Mouse (Mus musculus) kidney, embryonic 15.5 days (tissue): Measurements from ENCODE around the gene Lefty2. TPM values are rescaled to one million over a fixed set of nuclear protein-coding genes. Genes with fewer than 3 reads are reported as not detected.
"Not testable (repeated sequence)": the region's sequence is repeated elsewhere in the genome, so short reads cannot be mapped to it uniquely, and the experiment has no call there.

ENCODE experiments used
- ATAC-seq: fragments of 200-750 bp; cut with Nextera tagmentation; replicated peaks from 2 replicates; pipeline ENCODE4 v1.8.0; 2017; ENCODE audit warnings: moderate TSS enrichment; ENCODE audit not compliant: low FRiP score
- H3K27ac ChIP-seq: fragments of 300-500 bp; sonication (generic); 2 replicates; pipeline ENCODE4 v1.5.1; 2015; ENCODE audit warnings: mild to moderate bottlenecking, inconsistent platforms
- H3K27me3 ChIP-seq: fragments of 300-500 bp; sonication (generic); 2 replicates; pipeline ENCODE4 v1.6.1; 2015; ENCODE audit warnings: inconsistent platforms
- H3K36me3 ChIP-seq: fragments of 300-500 bp; sonication (generic); 2 replicates; pipeline ENCODE4 v1.6.1; 2015; ENCODE audit warnings: inconsistent platforms
- H3K4me1 ChIP-seq: fragments of 300-500 bp; sonication (generic); 2 replicates; pipeline ENCODE4 v1.6.1; 2015; ENCODE audit warnings: inconsistent platforms
- H3K4me2 ChIP-seq: fragments of 300-500 bp; sonication (generic); 2 replicates; pipeline ENCODE4 v1.6.1; 2015; ENCODE audit warnings: moderate library complexity, mild to moderate bottlenecking, inconsistent platforms
- H3K4me3 ChIP-seq: fragments of 300-500 bp; sonication (generic); replicated peaks from 2 replicates; pipeline ENCODE4 v1.5.1; 2015; ENCODE audit warnings: mild to moderate bottlenecking, inconsistent platforms
- H3K9ac ChIP-seq: fragments of 300-500 bp; sonication (generic); 2 replicates; pipeline ENCODE4 v1.6.1; 2015; ENCODE audit warnings: mild to moderate bottlenecking, inconsistent platforms
- H3K9me3 ChIP-seq: fragments of 300-500 bp; sonication (generic); replicated peaks from 2 replicates; pipeline ENCODE4 v1.6.1; 2016; ENCODE audit warnings: inconsistent platforms
- WGBS: fragments of 180-500 bp; shearing (Covaris S2); methylation state at CpG from one replicate; pipeline ENCODE4 v1.1.7; 2015; ENCODE audit warnings: mixed read lengths; 5-methylcytosine and 5-hydroxymethylcytosine counted together
- polyA plus RNA-seq: library from polyadenylated mRNA; unstranded; fragments of >200 nt; fragmentation: Nextera tagmentation; extraction: Ambion mirVana; gene quantifications from 2 replicates; pipeline ENCODE4 v1.2.1, GENCODE M21; 2015

Gene Lefty2
- polyA plus RNA-seq, 1 experiment from 2014 or later, result 0.12 TPM

DNA sequence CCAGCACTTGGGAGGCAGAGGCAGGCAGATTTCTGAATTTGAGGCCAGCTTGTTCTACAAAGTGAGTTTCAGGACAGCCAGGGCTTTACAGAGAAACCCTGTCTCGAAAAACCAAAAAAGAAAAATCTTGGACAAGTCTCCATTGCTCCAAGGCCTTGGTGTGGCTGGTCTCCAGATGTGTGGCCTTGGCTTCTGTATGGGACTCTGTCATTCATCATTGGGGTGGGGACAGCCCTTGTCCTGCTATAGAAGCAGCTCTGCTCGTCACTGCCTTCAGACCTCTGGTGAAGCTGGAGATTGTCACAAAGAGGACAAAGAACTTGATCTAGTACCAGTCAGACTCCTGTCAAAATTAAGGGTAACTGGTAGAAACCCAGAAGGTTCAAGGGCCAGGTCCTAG is 18.3 kb upstream of the Lefty2 start:
- Histone ChIP-seq H3K4me3 (no peak overlapping the region), H3K27ac (no peak overlapping the region), H3K9ac (no peak overlapping the region), H3K4me1 (no peaks in the 10 kb centered on the region), H3K36me3 (no peaks in the 10 kb centered on the region), H3K9me3 (no peaks in the 10 kb centered on the region), H3K27me3 (no peaks in the 10 kb centered on the region), H3K4me2 (no peak overlapping the region)
- ATAC-seq, result no peak
- WGBS, result 83% methylated on average over 2 of the region's 2 CpGs

- no peaks in the 10 kb centered on the region for H3K36me3 ChIP-seq
- no peaks in the 10 kb centered on the region for H3K4me1 ChIP-seq
- WGBS, result 80% methylated on average over 9 of the region's 9 CpGs
- H3K27ac ChIP-seq, result no peak overlapping the region
- no peak overlapping the region for H3K9ac ChIP-seq
- no peak for ATAC-seq
- H3K4me2 ChIP-seq, result no peak overlapping the region
- no peaks in the 10 kb centered on the region for H3K27me3 ChIP-seq
- no peaks in the 10 kb centered on the region for H3K9me3 ChIP-seq
- no peak overlapping the region for H3K4me3 ChIP-seq
These were observed 17.8 kb upstream of the Lefty2 start for GRCm38 (mm10) chr1:180875126-180875525.

DNA sequence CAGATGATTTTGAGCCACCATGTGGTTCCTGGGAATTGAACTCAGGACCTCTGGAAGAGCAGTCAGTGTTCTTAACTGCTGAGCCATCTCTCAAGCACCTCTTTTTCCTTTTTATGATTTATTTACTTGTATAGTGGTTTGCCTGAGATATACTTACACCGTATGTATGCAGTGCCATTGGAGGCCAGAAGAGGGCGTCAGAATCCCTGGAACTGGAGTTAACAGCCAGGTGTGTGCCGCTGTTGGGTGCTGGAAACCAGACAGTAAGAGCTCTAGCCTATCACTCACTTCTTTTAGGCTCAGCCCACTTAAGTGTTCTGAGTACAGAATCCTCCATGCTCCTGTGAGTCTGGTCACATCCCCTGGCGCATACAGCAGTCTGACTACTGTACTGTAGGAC is 15.4 kb upstream of the Lefty2 start:
- Histone ChIP-seq H3K36me3 (no peaks in the 10 kb centered on the region), H3K4me2 (no peak overlapping the region), H3K4me3 (no peak overlapping the region), H3K27me3 (no peaks in the 10 kb centered on the region), H3K4me1 (no peaks in the 10 kb centered on the region), H3K9ac (no peak overlapping the region), H3K27ac (no peak overlapping the region), H3K9me3 (no peaks in the 10 kb centered on the region)
- WGBS, result 74% methylated on average over 4 of the region's 4 CpGs
- ATAC-seq, result no peak

- Histone ChIP-seq H3K27me3 (no peaks in the 10 kb centered on the region), H3K9ac (no peak overlapping the region), H3K36me3 (no peaks in the 10 kb centered on the region), H3K4me3 (no peak overlapping the region), H3K9me3 (no peaks in the 10 kb centered on the region), H3K27ac (no peak overlapping the region), H3K4me2 (no peak overlapping the region), H3K4me1 (peaks cover 8% of the 10 kb centered on the region; the same call in 1 of the 2 replicates)
- no peak for ATAC-seq
- WGBS, result 76% methylated on average over 3 of the region's 3 CpGs
These were observed 11.1 kb upstream of the Lefty2 start for GRCm38 (mm10) chr1:180881768-180882167.

GRCm38 (mm10) chr1:180883731-180884130 is 9.2 kb upstream of the Lefty2 start:
- Histone ChIP-seq H3K9ac (no peak overlapping the region), H3K4me2 (no peak overlapping the region), H3K27me3 (no peaks in the 10 kb centered on the region), H3K27ac (no peak overlapping the region), H3K4me3 (no peak overlapping the region), H3K9me3 (no peaks in the 10 kb centered on the region), H3K36me3 (no peaks in the 10 kb centered on the region), H3K4me1 (peaks cover 15% of the 10 kb centered on the region)
- 17% methylated on average over 7 of the region's 7 CpGs for WGBS
- no peak for ATAC-seq

DNA sequence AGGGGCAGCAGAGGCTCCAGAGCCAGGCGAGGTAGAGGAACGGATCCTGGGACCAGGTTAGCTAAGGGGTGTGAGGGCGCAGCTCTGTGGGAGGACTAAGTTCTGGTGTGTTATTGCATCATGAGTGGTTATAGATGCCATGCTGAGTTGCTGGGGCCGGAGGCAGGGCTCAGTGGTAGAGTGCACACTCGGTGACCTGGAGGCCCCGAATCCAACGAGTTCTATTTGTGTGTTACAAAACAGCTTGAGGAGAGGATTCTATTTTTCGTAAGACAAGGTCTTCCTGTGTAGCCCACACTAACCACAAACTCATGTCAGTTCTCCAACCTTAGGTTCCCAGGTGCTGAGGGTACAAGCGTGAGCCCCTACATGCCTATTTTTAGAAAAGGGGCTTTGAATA is 8.4 kb upstream of the Lefty2 start:
- H3K27ac ChIP-seq, result no peak overlapping the region
- no peaks in the 10 kb centered on the region for H3K36me3 ChIP-seq
- ATAC-seq, result no peak
- no peak overlapping the region for H3K4me2 ChIP-seq
- 74% methylated on average over 9 of the region's 9 CpGs for WGBS
- H3K27me3 ChIP-seq, result no peaks in the 10 kb centered on the region
- H3K9me3 ChIP-seq, result no peaks in the 10 kb centered on the region
- no peak overlapping the region for H3K9ac ChIP-seq
- H3K4me1 ChIP-seq, result peaks cover 21% of the 10 kb centered on the region
- H3K4me3 ChIP-seq, result no peak overlapping the region

DNA sequence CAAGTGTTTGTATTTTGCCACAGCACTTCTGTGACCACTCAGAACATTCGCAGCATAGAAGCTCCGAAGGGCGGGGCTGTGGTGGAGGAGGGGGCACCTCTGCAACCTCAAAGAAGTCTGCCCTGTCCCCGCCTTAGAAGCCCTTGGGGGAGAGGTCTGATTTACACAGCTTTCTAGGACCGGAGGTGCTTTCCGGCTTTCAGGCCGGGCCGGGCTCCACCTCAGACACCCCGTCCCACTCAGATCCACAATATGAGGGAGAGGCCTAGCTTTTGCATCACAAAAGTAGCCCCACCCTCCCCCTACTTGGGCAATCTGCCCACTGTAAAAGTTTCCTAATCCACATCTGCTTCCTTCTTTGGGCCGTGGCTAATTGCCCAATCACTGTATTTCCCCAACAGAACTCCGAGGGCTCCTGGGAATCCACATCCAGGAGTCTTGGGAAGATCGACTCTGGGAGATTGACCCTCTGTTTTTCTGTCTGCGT is 4.3 kb upstream of the Lefty2 start:
- no peak overlapping the region for H3K27ac ChIP-seq
- H3K9ac ChIP-seq, result 0 out of 2 replicates have a peak overlapping the region, but pooled peaks have one; percentile 18
- H3K4me3 ChIP-seq, result peak overlapping the region; percentile 13; the same call in 1 of the 2 replicates
- no peaks in the 10 kb centered on the region for H3K9me3 ChIP-seq
- peaks cover 18% of the 10 kb centered on the region for H3K27me3 ChIP-seq
- H3K4me2 ChIP-seq, result peak overlapping the region; percentile 53
- H3K4me1 ChIP-seq, result peaks cover 19% of the 10 kb centered on the region
- WGBS, result 3% methylated on average over 13 of the region's 13 CpGs
- H3K36me3 ChIP-seq, result no peaks in the 10 kb centered on the region
- peak; percentile 72 for ATAC-seq

DNA sequence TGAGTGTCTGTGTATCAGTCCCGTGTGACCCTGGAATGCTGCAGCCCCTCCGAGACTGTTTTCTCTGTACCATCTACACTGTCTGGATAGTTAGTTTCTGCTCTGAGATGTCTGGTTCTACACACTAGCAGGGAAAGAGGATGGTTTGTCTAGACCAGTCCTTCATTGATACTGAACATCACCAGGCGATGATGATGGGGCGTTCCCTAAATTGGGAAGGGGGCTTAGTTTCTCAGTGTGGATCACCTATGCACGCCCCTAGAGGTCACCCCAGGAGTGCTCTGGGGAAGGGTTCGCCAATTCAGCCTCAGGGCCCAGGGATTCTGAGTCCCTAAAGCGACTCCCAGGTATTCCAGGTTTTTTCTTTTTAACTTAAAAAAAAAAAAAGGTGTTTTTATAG is 3.7 kb upstream of the Lefty2 start:
- Histone ChIP-seq H3K27me3 (peaks cover 24% of the 10 kb centered on the region), H3K4me2 (peak overlapping the region; percentile 53), H3K9ac (0 out of 2 replicates have a peak overlapping the region, but pooled peaks have one; percentile 18), H3K9me3 (no peaks in the 10 kb centered on the region), H3K4me3 (peak overlapping the region; percentile 13; the same call in 1 of the 2 replicates), H3K27ac (no peak overlapping the region), H3K36me3 (no peaks in the 10 kb centered on the region), H3K4me1 (peaks cover 15% of the 10 kb centered on the region)
- ATAC-seq, result no peak
- 44% methylated on average over 7 of the region's 7 CpGs for WGBS

DNA sequence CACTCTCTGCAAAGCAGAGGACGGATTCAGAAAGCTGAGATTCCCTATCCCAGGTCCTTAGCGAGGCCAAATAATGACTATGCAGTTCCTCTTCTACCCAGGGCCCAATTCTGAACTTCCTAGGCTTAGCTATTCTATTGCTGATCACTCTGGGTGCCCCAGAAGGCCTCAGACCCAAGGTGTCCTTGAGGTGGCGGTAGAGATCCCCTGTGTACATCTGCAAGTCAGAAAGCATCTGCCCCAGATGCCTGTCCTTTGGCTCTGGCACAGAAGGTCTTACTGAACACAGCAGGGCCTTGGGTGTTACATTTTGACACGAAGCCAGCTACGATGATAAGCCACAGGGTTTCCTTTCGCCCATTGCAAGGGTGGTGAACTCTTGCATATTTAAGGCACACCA is 3.1 kb upstream of the Lefty2 start:
- H3K27ac ChIP-seq, result no peak overlapping the region
- H3K9me3 ChIP-seq, result no peaks in the 10 kb centered on the region
- H3K4me1 ChIP-seq, result peaks cover 21% of the 10 kb centered on the region
- WGBS, result 53% methylated on average over 6 of the region's 6 CpGs
- no peak overlapping the region for H3K4me2 ChIP-seq
- no peaks in the 10 kb centered on the region for H3K36me3 ChIP-seq
- H3K27me3 ChIP-seq, result peaks cover 31% of the 10 kb centered on the region
- no peak for ATAC-seq
- no peak overlapping the region for H3K4me3 ChIP-seq
- no peak overlapping the region for H3K9ac ChIP-seq

- ATAC-seq, result 0 out of 2 replicates have a peak, but pooled peaks have one; percentile 31
- peak overlapping the region; percentile 31 for H3K4me3 ChIP-seq
These were observed 1.4 kb downstream of the Lefty2 start for GRCm38 (mm10) chr1:180894088-180894987.

GRCm38 (mm10) chr1:180901107-180901506 is 8.2 kb downstream of the Lefty2 start:
- no peak overlapping the region for H3K27ac ChIP-seq
- no peak for ATAC-seq
- H3K36me3 ChIP-seq, result peaks cover 4% of the 10 kb centered on the region
- H3K27me3 ChIP-seq, result peaks cover 3% of the 10 kb centered on the region; the same call in 1 of the 2 replicates
- H3K4me3 ChIP-seq, result no peak overlapping the region
- H3K4me2 ChIP-seq, result no peak overlapping the region
- 1% methylated on average over 4 of the region's 4 CpGs for WGBS
- H3K4me1 ChIP-seq, result peaks cover 22% of the 10 kb centered on the region
- H3K9ac ChIP-seq, result no peak overlapping the region
- H3K9me3 ChIP-seq, result no peaks in the 10 kb centered on the region

More at GRCm38 (mm10) chr1:180894088-180894987, 1.4 kb downstream of the Lefty2 start:
- H3K27ac ChIP-seq, H3K9me3 ChIP-seq, H3K36me3 ChIP-seq, H3K4me1 ChIP-seq, H3K9ac ChIP-seq: not testable (repeated sequence)
- H3K27me3 ChIP-seq, result peaks cover 38% of the 10 kb centered on the region
- H3K4me2 ChIP-seq, result peak overlapping the region; percentile 50
- 7% methylated on average over 44 of the region's 51 CpGs for WGBS

DNA sequence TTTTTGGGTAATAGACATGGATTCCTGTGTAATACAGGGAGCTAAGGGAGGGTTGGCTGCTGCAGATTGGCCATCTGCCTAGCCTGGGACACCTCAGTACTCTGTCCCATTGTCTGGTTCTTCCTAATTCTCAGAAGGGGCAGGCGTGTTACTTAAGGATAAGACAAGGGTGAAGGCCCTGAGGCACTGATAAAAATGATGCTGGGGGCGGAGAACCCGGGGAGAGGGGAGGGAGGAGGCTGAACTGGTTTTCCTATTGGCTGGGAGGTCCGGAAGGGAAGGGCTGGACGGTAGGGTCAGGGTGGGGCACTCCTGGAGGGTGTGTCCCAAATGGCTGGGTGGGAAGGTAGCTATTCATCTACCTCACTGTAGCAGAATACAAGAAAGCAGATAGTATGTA is 10.0 kb downstream of the Lefty2 start:
- ATAC-seq, result peak; percentile 43

More for the DNA sequence above, 10.0 kb downstream of the Lefty2 start:
- Histone ChIP-seq H3K9ac (no peak overlapping the region), H3K27ac (no peak overlapping the region), H3K4me1 (peaks cover 25% of the 10 kb centered on the region), H3K36me3 (peaks cover 23% of the 10 kb centered on the region), H3K27me3 (peaks cover 3% of the 10 kb centered on the region; the same call in 1 of the 2 replicates), H3K4me3 (no peak overlapping the region), H3K4me2 (no peak overlapping the region), H3K9me3 (no peaks in the 10 kb centered on the region)
- WGBS, result 38% methylated on average over 5 of the region's 5 CpGs
